In the genomic region with DNA sequence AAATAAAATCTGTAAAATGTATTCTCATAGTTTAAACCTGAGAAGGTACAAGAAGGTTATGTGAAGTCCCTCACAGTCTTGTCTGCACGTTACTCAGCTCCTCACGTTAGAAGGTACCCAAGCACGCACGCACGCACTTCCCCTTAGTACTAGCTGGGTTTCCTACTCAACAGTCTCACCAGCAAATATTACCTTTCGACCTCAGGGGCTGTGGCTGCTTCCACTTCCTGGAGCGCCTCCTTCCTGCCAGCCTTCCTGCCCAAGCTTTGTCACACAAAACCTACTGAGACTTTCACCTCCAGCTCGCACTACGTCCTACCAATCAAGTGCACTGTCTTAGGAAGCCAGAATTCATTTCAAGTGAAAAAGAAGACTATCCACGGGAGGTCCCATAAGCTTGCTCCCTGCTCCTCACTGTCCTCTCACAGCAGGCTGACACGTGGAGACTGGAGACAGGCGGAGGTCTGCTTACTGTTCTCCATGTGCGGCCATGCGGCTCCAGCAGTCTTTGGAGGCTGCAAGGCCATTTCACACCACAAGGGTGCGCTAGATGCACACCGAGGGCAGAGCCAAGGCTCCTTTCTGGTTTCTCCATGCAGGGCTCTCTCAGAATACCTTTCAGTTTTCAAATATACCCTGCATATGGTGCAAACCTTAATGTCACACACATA, we compare ENCODE assay signal across 9 mouse cellular contexts. TPM values are rescaled to one million over a fixed set of nuclear protein-coding genes. Genes with fewer than 3 reads are reported as not detected.
DNase-seq lines count a peak whose midpoint lies in the region; ATAC-seq and TF ChIP-seq lines count a peak whose summit lies in the region.
"Had no signal": no experiment of that assay in that cellular context is flagged by ENCODE, and none has a peak within 500 bp of the region (broad histone marks: within the 10 kb centered on the region; RNA-seq: fewer than 3 reads in every experiment).

No protein-coding gene starts in this region.

- WGBS in forebrain, embryonic 15.5 days: 40% methylated on average over 16 of the region's 16 CpGs

- in situ Hi-C loops in ES-E14 (cut with MboI; ENCODE audit: low sequenced_read_pairs in 2 of 2, unreplicated experiment in 2 of 2): no loop called here

- H3K4me3 ChIP-seq in ES-E14 (ENCODE audit: insufficient read depth in 1 of 2, low read depth in 1 of 2, low read length in 2 of 2, poor library complexity in 1 of 2, severe bottlenecking in 1 of 2): peak overlapping the region; percentile 8 to 32
- H3K4me3 ChIP-seq in forebrain, embryonic 15.5 days: no peak overlapping the region
- H3K4me3 ChIP-seq: myocyte had no signal

- peak overlapping the region; percentile 9; the same call in 1 of the 2 replicates for H3K27ac ChIP-seq in ES-E14 (ENCODE audit: insufficient read depth, low read depth, low read length, poor library complexity, severe bottlenecking)
- H3K27ac ChIP-seq in forebrain, embryonic 15.5 days (replicated peaks): no peak overlapping the region

- H3K27me3 ChIP-seq in forebrain, embryonic 15.5 days: no peaks in the 10 kb centered on the region

- peak overlapping the region; percentile 60 for H3K9ac ChIP-seq in ES-E14 (ENCODE audit: insufficient read depth, low read depth, low read length, poor library complexity, severe bottlenecking)
- H3K9ac ChIP-seq in forebrain, embryonic 15.5 days (replicated peaks): no peak overlapping the region

- DNase-seq in ES-E14 (ENCODE audit: low read depth, low spot score): peak; percentile 83
- DNase-seq in cerebellum, adult 11-12 months: peak; percentile 70
- DNase-seq in heart, postnatal 25 days (ENCODE audit: low spot score): peak; percentile 68
- peak; percentile 93 for DNase-seq in layer of hippocampus, adult 11-12 months (ENCODE audit: low spot score)
- DNase-seq in lung, adult 18-20 months: peak; percentile 89
- DNase-seq in testis, postnatal 14 days (ENCODE audit: low spot score): peak; percentile 58

- H3K4me1 ChIP-seq in ES-E14 (ENCODE audit: control insufficient read depth in 2 of 2, insufficient read depth in 2 of 2, low read length in 2 of 2, poor library complexity in 1 of 2): peaks cover 12 to 14% of the 10 kb centered on the region in 2 experiments; a peak in 3 of 4 replicates
- peaks cover 3% of the 10 kb centered on the region; the same call in 1 of the 2 replicates for H3K4me1 ChIP-seq in forebrain, embryonic 15.5 days

- no peaks in the 10 kb centered on the region for H3K36me3 ChIP-seq in ES-E14 (ENCODE audit: control insufficient read depth, insufficient read depth, low read length, poor library complexity, severe bottlenecking)
- H3K36me3 ChIP-seq in forebrain, embryonic 15.5 days: no peaks in the 10 kb centered on the region

- no peaks in the 10 kb centered on the region for H3K9me3 ChIP-seq in ES-E14 (ENCODE audit: control insufficient read depth, insufficient read depth, low read depth, low read length)
- no peaks in the 10 kb centered on the region for H3K9me3 ChIP-seq in forebrain, embryonic 15.5 days

- intact Hi-C loops in heart, postnatal 25 days (cut with DNase I): loop anchor here (5.0 kb wide), 1 partner anchor 227 kb away; no protein-coding TSS in a partner anchor

- ATAC-seq in forebrain, embryonic 15.5 days (replicated peaks): peak; percentile 76
- peak; percentile 91 for ATAC-seq in neutrophil, adult 5-6 weeks (ENCODE audit: extremely low read depth, insufficient number of reproducible peaks, low FRiP score, poor library complexity, severe bottlenecking)

- no peak overlapping the region for H3K4me2 ChIP-seq in forebrain, embryonic 15.5 days (replicated peaks)

TF ChIP-seq in ES-E14, 5 proteins besides CTCF, POLR2A, EP300 and RAD21:
- TF ChIP-seq CHD2 (IDR thresholded peaks at IDR 0.05; ENCODE audit: low read depth, low read length): no peak
- TF ChIP-seq ZNF384 (IDR thresholded peaks at IDR 0.05; ENCODE audit: low read depth, low read length): no peak
- TF ChIP-seq ZC3H11A (IDR thresholded peaks at IDR 0.05; ENCODE audit: borderline replicate concordance, low read depth, low read length): peak; percentile 81
- TF ChIP-seq MAFK (IDR thresholded peaks at IDR 0.05; ENCODE audit: insufficient read depth, low read depth, low read length): no peak
- no peak for TF ChIP-seq HCFC1 (IDR thresholded peaks at IDR 0.05; ENCODE audit: borderline replicate concordance, insufficient read depth, low read length)

RNA-seq across cellular contexts. Expression of gene Gne, which starts 18.5 kb away (rescaled TPM):
- 17.5 and 20.5 TPM in 2 replicates for total RNA-seq in ES-E14 (2012; rRNA removed)
- polyA plus RNA-seq in forebrain, embryonic 15.5 days (2015; fragmentation: Nextera tagmentation; extraction: Ambion mirVana): 24.6 and 26.3 TPM in 2 replicates
- total RNA-seq in heart, postnatal 25 days (2021): 10 to 100 TPM; 25.7 to 28.7 TPM
- total RNA-seq in neutrophil, adult 5-6 weeks (2017): 22.9 and 23.8 TPM in 2 replicates
